Mouse (Mus musculus) B cell, adult 2 months (primary cell): ENCODE data around the gene Birc2.

Source experiments
- DNase-seq, 2 experiments: peaks; one replicate each; pipeline ENCODE4 v3.0.0; 2022

Birc2 gene

DNA sequence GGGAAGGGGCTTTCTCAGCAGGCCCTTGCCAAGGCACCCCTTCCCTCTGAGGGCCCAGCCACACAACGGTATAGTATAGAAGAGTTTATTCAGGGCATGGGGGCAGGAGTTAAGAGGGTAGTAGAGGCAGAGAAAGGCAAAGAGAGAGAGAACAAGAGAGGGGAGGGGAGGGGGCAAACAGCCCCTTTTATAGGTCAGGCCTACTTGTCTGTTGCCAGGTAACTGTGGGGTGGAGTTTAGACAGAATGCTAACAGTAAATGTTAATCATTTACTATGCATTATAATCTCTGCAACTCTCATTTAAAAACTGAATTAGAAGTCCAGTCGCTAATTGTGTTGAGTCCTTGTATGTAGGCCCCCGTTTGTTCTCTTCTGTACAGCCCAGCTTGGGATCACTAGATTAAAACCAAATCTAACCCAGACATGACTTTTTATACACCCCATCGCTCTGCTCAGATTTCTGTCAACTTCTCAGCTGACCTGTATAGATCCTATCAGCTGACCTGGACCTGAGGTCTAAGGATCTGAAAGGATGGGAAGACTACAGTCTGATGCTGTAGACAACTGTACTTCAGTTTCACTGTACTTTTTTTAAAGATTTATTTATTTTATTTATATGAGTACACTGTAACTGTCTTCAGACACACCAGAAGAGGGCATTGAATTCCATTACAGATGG lies 8.5 kb upstream of the Birc2 start:
- no peak for DNase-seq

DNA sequence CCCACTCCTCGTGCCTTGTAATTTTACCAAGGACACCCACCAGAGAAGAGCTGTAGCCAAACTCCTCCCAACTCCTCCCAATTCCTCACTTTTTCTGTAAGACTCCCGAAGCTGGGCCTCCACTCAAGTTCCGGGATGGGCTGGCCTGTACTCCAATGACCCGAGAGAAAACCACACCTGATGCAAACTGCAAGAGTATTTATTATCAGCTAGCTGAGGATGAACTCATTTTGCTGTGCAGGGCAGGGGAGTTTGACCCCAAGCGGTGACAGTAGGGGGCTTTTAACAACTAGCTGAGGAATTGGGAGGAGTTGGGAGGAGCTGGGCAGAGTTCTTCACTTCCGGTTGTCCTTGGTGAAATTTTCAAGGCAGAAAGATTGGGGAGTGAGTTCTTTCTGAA lies 4.4 kb upstream of the Birc2 start:
- DNase-seq: no peak

DNA sequence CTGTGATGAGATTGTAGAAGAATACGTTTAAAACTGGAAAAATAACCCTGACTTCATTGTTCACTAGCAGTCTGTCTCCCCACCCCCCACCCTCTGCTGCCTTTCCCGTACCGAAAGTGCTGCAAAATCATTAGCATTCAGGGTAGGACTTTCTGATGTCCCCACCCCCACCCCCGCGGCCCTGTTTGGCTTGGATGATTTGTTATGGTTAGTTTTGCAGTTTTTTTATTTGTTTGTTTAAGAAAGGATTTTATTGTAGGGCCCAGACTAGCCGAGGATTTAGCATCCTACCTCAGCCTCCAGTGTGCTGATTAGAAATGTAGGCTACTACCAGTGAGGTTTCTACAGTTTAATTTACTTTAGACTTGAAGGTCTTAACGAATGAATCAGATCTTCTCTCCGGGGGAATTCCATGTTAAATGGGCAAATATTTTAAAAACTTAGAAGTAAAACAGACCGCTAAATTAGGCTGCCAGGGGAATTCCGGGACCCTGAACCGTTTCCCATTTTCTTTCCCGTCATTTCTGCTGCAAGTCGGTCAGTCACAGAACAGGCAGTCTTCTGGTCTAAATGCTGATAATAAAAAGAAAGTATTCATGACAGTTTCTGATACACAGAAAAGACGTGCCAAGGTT lies 1.1 kb upstream of the Birc2 start:
- DNase-seq: no peak

DNA sequence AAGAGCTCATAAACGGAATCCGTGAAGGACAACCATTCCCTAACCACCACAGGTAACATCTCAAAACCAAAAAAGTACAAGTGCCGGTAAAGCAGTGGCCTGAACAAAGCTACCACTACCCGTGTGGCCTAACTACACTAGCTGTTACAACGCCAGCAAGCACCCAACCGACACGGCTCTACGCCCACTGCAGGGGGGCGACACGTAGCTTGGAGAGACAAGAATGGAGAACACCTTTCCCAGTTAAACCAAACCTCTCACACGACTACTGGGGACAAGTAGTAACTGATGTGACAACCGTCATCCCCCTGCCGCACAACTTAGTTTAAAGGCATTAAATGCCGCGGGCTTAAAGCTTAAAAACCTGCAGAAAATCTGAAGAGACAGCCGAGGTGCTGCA lies 533 bp downstream of the Birc2 start:
- peak; percentile 69 for DNase-seq

DNA sequence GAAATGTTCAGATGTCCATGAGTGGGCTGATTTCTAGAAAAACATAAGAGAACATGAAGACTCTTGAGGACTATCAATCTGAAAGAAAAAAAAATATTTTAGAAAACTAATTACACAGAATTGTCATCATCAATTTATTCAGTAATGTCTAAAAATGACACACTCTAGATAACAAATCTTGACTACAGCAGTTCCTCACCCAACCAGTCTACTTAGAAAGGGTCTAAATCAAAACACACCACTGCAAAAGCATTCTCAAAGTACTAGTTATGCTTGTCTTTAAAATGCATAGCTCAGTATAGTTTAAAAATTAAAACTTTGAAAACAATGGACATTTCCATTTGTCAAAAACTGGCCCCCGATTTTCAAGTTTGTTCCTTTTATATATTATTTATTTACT lies 1.6 kb downstream of the Birc2 start:
- DNase-seq: no peak

DNA sequence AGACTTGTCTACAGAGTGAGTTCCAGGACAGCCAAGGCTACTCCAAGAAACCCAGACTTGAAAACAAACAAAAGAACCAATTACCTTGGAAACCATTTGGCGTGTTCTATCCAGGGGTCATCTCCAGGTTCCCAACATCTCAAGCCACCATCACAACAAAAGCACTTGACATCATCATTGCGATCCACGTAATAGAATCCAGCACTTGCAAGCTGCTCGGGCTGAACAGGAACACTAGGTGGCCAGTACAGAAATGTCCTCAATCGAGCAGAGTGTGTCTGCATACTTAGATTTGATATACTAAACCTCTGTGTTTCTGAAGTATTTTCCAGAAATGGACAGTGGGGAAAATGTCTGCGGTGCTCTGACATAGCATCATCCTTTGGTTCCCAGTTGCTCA lies 3.4 kb downstream of the Birc2 start:
- no peak for DNase-seq

DNA sequence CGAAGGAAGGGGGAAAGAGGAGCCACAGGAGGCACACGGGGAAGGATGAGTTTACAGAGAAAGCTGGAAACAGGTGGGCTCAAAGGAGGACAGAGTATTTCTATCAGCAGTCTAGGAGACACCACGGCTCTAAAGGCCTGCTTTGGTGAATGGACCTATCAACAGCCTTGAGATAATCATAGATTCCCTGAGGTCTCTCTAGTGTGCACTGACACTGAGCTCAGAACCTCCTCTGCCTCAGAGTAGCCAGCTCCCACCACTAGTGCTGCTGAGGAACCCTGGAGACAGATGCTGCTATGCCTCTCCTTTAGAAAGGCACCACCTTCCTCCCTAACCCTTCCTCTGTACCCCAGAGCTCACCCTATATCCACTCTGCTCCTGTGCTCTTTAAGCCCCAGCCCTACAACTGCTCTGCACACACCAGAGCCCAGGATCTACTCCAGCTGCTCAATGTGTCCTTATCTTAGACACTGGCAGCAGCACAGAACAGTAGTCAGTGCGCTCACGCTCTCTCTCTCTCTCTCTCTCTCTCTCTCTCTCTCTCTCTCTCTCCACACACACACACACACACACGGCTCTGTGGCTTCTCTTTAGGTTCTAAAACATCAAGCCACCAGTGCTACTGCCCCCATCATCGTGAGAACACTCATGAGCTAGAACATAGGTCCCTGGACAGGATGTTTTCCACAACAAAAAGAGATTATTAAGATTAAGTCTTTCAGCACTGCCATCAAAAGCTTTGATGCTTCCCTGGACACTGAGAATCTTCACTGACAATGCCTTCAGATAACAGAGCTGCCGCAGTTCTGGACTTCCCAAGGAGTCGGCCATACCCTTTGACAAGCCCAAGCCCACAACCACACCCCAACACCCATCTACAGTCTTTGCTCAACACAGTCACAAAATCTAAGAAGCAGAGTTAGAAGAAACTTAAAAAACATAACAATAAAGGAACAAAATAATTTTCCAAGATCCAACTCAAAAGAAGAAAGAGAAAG lies 7.0 kb downstream of the Birc2 start:
- DNase-seq: no peak

DNA sequence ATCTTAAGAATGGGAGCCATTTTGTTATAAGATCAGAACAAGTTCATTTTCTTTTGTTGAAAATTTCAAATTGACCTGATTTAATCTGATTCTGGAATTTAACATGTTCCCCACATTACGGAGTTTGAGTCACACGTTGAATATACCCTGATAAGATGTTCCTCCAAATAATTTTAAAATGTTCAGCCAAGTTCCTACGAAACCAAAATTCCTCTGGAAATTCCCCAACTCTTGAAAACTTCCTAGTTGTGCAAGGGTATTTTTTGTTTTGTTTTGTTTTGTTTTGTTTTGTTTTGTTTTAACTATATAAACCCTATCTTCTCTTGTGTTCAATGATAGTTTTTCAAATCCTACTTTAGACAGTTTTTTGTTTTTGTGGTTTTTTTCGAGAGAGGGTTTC lies 8.2 kb downstream of the Birc2 start:
- DNase-seq: no peak

DNA sequence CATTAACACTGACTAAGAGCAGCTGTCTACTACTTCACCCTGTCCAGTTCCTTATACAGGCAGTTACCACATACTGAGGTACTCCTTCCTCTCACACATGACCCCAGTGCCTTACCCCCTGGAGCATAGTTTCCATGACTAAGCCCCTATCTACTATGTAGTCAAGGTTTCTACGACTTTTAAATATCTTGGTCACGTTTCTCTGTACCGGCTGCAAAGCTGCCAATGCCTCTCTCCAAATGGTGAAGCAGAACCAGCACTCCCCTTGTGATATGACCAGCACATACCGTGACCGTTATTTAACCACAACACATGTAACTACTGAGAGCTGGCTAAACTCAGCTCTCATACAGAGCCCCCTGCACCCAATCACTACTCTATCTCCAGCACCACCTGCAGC lies 11.9 kb downstream of the Birc2 start:
- no peak for DNase-seq

DNA sequence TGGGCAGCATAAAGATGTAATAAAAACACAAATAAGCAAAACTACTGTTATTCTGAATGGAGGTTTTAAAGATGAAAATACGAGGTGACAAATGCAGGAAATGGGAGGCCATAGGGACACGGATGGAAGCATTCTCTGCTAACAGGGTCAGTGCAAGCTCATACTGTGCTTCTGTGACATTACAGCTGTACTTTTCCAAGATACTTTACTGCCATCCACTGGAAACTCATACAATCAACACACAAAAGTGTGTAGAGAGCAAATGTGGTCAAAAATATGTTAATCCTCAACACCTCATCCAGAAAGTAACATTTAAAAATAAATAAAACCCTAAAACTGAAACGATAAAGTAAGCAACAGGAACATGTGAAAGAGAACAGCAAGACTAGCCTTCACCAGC lies 14.1 kb downstream of the Birc2 start:
- DNase-seq: no peak

DNA sequence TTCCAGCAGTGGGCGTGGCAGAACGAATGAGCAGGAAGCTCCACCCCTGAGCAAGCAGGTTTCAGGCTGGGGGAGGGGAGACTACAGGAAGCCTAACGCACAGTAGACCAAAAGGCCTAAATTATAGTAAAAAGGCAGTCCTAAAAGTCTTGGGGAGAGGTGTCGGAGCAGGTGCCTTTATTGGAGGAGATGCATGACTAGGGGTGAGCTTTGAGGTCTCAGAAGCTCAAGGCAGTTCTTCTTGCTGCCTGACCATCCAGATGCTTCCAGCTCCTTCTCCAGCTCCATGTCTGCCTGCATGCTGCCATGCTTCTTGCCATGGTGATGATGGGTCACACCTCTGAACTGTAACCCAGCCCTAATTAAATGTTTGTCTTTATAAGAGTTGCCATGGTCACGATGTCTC lies 31.8 kb downstream of the Birc2 start:
- DNase-seq: no peak

DNA sequence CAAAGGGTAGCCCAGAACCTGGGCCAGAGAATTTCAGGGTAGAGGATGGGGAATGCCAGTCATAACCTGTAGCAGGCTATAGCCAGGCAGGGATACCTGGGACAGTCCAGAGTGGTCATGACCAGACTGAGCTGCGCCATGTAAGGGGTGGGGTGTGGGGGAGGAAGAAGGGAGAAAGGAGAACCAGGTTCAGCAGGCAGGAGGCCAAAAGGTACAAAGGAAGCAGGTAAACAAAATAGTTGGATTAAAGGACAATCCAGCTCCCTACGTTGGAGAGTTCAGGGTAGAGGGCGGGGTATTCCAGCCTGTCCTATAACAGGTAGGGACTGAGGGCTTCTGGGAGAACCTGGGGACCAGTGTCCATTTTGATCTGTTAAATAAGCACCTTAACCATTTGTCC lies 38.3 kb downstream of the Birc2 start:
- no peak for DNase-seq

DNA sequence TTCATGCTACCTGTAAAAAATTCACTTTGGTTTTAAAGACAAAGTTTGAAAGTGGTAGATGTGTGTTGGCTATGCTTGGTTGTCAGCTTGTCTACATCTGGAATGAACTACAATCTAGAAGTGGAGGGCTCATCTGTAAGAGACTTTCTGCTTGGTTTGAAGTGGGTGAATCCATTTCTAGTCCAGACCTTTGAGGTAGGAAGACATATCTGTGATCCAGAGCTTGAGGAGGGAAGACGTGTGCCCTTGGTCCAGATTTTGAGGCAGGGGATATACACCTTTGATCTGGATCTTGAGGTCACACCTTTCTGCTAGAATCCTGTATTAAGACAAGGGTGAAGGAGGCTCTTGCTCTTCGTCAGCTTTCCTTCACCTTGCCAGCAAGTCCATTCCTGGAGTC lies 39.3 kb downstream of the Birc2 start:
- DNase-seq: no peak

DNA sequence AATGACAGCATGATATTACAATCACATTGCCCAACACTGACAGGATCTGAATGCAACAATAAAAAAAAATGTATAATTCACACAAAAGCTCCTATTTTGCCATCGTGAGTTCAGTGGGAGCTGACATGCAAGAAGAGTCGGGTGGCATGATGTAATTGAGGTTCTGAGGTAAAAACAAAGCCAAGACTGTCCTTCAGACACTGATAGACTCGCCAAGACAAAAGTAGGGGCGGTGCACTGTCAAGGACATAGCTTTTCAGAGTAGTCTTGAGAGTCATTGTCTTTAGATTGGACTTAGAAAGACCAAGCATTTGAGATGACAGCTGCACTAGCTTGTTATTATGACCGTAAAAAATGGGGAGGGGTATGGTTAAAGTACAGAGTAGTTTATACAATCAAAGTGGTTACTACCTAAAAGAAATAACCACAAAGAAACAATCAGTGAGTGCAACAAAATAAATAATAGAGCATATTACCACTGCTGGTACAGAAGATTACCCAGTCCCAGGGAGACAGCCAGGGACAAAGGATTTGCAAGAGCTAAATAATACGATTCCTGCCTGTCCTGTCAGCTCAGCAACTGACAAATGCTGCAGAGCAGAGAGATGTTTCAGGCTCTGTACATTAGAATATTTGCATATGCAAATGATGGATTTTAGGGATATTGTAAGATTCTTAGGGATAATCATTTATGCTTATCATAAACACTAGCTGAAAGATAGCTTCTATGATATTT lies 40.6 kb downstream of the Birc2 start:
- DNase-seq: no peak

DNA sequence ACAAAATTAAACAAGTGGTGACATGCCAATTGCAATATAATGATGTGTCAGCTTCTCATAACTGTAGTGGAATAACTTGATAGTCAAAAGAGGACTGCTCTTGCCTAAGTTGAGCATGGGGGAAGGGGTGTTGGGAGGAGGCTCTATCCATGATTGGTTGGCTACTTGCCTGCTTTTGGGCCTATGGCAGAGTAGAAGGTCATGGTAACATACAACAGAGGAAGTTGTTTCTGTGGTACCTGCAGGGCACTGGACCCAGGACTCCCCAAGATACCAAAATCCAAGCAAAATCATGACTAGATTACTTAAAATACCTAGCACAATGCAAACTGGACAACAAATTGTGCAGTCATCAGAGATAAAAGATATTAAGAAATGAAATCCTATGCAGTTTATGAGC lies 41.3 kb downstream of the Birc2 start:
- no peak for DNase-seq

DNA sequence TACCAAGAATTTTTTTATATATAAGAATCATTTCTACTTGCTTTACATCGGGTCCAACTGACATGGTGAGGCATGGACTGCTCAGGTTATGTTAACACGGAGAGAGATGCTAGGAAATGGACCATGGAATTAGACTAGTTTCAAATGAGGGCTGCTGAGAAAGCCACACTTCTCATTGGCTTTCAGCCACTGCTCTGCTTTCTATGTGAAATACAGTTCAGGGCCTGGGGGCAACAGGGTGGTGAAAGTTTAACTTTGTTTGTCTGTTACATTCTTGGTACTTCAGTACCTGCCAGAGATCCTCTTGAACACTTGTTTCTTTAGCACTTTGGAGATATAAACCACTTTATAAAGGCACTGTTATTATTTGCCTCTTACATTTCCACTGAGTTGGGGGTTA lies 43.3 kb downstream of the Birc2 start:
- DNase-seq: no peak

DNA sequence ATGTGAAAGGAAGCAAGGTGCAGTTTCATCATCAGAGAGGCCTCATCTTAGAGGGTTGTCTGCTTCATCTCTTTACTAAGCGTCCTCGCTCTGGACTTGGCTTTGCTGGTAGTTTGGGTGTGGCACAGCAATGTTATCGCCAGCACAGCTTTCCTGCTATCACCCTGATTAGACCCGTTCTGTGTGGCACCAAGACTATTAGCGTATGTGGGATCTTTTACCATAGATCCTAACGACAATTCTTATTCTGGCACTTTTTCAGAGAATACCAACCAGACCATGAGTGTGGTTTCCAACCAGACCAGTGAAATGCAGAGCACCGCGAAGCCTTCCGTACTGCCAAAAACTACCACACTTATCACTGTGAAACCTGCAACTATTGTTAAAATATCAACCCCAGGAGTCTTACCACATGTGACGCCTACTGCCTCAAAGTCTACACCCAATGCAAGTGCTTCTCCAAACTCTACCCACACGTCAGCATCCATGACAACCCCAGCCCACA lies 46.2 kb downstream of the Birc2 start:
- no peak for DNase-seq

DNA sequence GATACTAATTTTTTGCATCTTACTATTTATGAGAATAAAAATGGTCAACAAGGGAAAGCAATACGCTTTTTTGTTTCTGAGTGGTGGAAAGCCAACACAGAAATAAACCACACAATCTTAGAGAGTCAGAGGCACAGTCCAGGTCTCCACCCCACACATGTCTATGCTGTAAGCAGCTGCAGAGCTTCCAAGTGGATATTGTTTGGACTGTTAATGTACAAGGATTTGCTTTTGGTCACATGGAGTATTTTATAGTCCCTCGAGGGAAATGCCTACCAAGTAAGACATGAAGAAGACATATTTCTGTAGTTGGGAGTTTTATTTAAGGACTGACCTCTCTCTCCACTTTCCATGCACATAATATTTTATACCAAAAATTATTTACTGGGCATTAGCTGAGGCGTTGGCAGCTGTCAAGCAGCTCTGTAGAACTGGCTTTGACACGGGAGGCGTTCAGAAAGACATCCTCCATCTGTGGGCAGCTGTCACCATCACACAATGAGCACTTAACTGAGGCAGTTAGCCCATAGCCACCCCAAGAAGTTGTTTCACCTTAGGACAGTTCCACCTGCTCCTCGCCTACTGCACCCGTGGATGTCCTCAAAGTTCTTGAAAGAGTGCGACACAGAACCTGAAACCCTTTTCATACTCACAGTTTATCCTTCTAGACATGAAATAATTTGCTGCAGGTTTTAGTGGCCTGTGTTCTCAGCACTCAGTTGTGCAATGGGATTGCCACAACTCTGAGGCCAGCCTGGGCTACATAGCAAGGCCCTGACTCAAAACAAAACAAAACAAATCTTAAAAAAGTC lies 46.9 kb downstream of the Birc2 start:
- no peak for DNase-seq

DNA sequence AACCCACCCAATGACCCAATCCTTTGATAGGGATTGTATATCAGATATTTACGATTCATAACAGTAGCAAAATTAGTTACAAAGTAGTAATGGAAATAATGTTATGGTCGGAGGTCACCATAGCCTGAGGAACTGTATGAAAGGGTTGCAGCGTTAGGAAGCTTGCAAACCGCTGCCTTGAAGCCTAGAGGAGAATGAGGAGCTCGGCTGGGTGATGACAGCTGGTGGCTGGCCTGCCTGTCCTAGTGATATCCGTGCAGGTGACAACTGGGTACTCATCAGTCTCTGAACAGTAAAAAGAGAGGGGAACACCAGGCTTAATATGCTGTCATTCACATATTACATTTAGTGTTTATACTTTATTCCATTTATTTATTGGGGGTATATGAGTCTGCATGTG lies 48.5 kb downstream of the Birc2 start:
- DNase-seq: no peak

DNA sequence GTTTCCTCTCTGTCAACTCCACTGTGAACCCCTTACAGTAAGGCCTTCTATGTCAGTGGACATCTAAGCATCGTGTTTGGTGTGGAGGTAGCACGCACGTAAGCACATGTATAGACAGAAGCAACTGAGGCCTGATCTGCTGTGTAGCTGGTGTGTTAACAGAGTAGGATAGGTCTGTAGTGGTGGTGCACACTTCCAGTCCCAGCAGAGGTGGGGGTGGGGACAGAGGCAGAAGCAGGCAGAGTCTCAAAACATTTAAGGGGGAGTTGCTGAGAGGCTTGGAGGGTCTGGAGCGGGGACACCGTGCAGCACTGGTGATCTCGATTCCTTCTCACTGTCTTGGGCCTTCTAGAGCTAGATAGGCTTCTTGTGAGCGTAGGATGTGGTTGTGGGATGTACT lies 50.8 kb downstream of the Birc2 start:
- no peak for DNase-seq

DNA sequence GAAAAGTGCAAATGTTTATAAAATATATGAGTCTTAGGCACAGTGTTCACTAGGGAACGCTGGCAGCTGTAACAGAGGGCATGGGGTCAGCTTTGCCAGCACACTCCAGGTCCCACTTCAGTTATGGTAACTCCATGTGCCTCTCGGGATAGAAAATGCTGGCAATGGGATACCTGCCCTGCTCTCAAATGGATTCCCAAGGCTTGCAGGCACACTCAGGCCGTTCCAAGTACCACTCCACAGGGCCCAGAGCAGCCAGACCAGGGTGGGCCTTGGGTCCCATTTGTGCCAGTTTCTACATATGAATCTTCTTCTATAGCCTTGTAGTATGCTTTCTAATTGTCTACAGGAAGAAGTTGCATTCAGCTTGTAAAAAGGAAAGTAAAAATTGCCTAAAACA lies 51.5 kb downstream of the Birc2 start:
- no peak for DNase-seq

DNA sequence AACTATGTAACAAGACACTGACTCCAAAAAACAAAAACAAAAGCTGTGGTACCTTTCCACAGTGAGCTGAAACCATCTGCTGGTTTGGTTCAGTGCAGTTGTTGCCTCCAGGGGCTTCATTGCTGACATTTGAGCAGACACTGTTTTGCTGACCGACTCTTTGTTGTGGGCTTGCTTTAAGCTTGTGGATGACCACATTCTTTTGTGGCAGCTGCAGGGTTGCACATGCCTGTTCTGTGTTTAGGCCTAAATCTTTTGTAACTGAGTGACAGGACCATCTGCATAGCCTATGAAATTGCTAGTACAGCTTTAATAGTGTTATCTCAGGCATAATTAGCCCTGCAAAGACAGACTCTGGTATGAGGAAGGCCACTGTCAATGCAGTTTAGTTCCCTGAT lies 52.2 kb downstream of the Birc2 start:
- no peak for DNase-seq
